8 mouse cellular contexts compared by ENCODE assay signal in the genomic region with DNA sequence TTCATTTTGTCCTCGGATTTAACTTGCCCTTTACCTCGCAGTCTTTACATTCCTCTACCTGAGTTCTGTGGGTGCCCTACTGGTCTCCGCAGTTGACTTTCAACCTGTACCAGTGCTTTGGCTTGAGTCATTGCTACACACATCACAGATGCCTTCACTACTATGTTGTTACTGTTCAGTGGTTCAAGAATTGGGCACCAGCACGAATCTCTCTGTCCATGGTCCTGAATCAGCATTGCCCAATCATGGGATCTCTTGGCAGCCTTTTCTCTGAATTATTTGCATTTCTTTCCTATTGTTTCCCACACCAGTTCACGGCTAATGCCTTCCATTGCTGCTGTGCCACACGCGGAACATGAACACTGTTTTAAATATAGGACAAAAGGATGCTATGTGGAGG. TPM values are rescaled to one million over a fixed set of nuclear protein-coding genes. Genes with fewer than 3 reads are reported as not detected.
DNase-seq lines count a peak whose midpoint lies in the region; ATAC-seq and TF ChIP-seq lines count a peak whose summit lies in the region.

No protein-coding gene starts in this region.

- peak; percentile 54 for DNase-seq in forebrain, embryonic 14.5 days (ENCODE audit: low spot score)
- peak; percentile 87 for DNase-seq in embryo, embryonic 10 days (ENCODE audit: low spot score)
- peak; percentile 36 to 67 for DNase-seq in kidney, postnatal 25 days
- no peak for DNase-seq in right cerebral cortex, postnatal 25 days
- no peak for DNase-seq in left cerebral cortex, adult 18-20 months (ENCODE audit: low spot score in 2 of 2)

- TF ChIP-seq CTCF in C2C12 (IDR thresholded peaks at IDR 0.05; ENCODE audit: control insufficient read depth, insufficient read depth, insufficient read length), result no peak

- H3K79me2 ChIP-seq in C2C12 (ENCODE audit: control insufficient read depth, insufficient read depth), result no peaks in the 10 kb centered on the region
- H3K79me2 ChIP-seq in myocyte (ENCODE audit: control insufficient read depth, insufficient read depth), result no peaks in the 10 kb centered on the region

- H3K27me3 ChIP-seq in forebrain, embryonic 14.5 days (replicated peaks; ENCODE audit: control insufficient read depth, insufficient read depth, low read length), result no peaks in the 10 kb centered on the region
- H3K27me3 ChIP-seq in forebrain, embryonic 16.5 days (replicated peaks; ENCODE audit: control insufficient read depth, insufficient read depth, low read length), result no peaks in the 10 kb centered on the region
- H3K27me3 ChIP-seq in C2C12 (ENCODE audit: control insufficient read depth, insufficient read depth, insufficient read length), result no peaks in the 10 kb centered on the region
- H3K27me3 ChIP-seq in myocyte (ENCODE audit: control insufficient read depth, insufficient read depth, insufficient read length), result no peaks in the 10 kb centered on the region

- no peak overlapping the region for H3K9ac ChIP-seq in forebrain, embryonic 14.5 days (ENCODE audit: low read length)
- no peak overlapping the region for H3K9ac ChIP-seq in forebrain, embryonic 16.5 days (replicated peaks; ENCODE audit: low read depth, low read length)

- no peak overlapping the region for H3K27ac ChIP-seq in forebrain, embryonic 14.5 days (ENCODE audit: low read depth, low read length)
- no peak overlapping the region for H3K27ac ChIP-seq in forebrain, embryonic 16.5 days (ENCODE audit: low read length)

- no peak overlapping the region for H3K4me2 ChIP-seq in forebrain, embryonic 14.5 days (ENCODE audit: low read length)
- H3K4me2 ChIP-seq in forebrain, embryonic 16.5 days (ENCODE audit: low read length), result no peak overlapping the region
- H3K4me2 ChIP-seq in myocyte (ENCODE audit: low read depth), result no peak overlapping the region

- H3K4me1 ChIP-seq in forebrain, embryonic 14.5 days (ENCODE audit: control insufficient read depth, insufficient read depth, low read length), result no peaks in the 10 kb centered on the region
- no peaks in the 10 kb centered on the region for H3K4me1 ChIP-seq in forebrain, embryonic 16.5 days (replicated peaks; ENCODE audit: control insufficient read depth, insufficient read depth, low read length)

- H3ac ChIP-seq in C2C12 (ENCODE audit: control insufficient read depth, insufficient read length, low read depth), result no peak overlapping the region
- H3ac ChIP-seq in myocyte (ENCODE audit: control insufficient read depth, insufficient read length), result no peak overlapping the region

- no peak for ATAC-seq in forebrain, embryonic 14.5 days
- ATAC-seq in forebrain, embryonic 16.5 days, result no peak

- TF ChIP-seq POLR2A in myocyte (IDR thresholded peaks at IDR 0.05; ENCODE audit: insufficient read length, low read depth), result no peak

- 40% methylated on average over 7 of the region's 7 CpGs for WGBS in forebrain, embryonic 14.5 days
- WGBS in forebrain, embryonic 16.5 days, result 37% methylated on average over 7 of the region's 7 CpGs

- no peaks in the 10 kb centered on the region; the same call in 1 of the 2 replicates for H3K9me3 ChIP-seq in forebrain, embryonic 14.5 days (replicated peaks; ENCODE audit: control insufficient read depth, low read length)
- H3K9me3 ChIP-seq in forebrain, embryonic 16.5 days (ENCODE audit: control insufficient read depth, low read length), result peaks cover 3% of the 10 kb centered on the region; the same call in 1 of the 2 replicates

- no peaks in the 10 kb centered on the region for H3K36me3 ChIP-seq in forebrain, embryonic 14.5 days (ENCODE audit: control insufficient read depth, insufficient read depth, low read length)
- H3K36me3 ChIP-seq in forebrain, embryonic 16.5 days (ENCODE audit: control insufficient read depth, insufficient read depth), result no peaks in the 10 kb centered on the region
- H3K36me3 ChIP-seq in C2C12 (ENCODE audit: control insufficient read depth, insufficient read depth) (no peaks in the 10 kb centered on the region), myocyte (ENCODE audit: control insufficient read depth, insufficient read depth) (no peaks in the 10 kb centered on the region)

- H3K79me3 ChIP-seq in C2C12 (ENCODE audit: low read depth), result no peaks in the 10 kb centered on the region

- no peak overlapping the region for H3K4me3 ChIP-seq in forebrain, embryonic 14.5 days (ENCODE audit: low read depth, low read length)
- no peak overlapping the region for H3K4me3 ChIP-seq in forebrain, embryonic 16.5 days (replicated peaks; ENCODE audit: low read length)
- H3K4me3 ChIP-seq in C2C12 (ENCODE audit: insufficient read depth, poor library complexity, severe bottlenecking) (no peak overlapping the region), myocyte (no peak overlapping the region)

TF ChIP-seq in C2C12, 6 proteins besides CTCF, POLR2A, EP300 and RAD21:
- peak; percentile 93 for TF ChIP-seq CEBPB (IDR thresholded peaks at IDR 0.05; ENCODE audit: low read depth)
- TF ChIP-seq MAX (IDR thresholded peaks at IDR 0.05), result no peak

TF ChIP-seq in myocyte, 11 proteins besides CTCF, POLR2A, EP300 and RAD21:
- TF ChIP-seq SRF (IDR thresholded peaks at IDR 0.05; ENCODE audit: control insufficient read depth, insufficient read length, low read depth) (no peak), MAX (IDR thresholded peaks at IDR 0.05; ENCODE audit: low read depth) (peak; percentile 68), CEBPB (IDR thresholded peaks at IDR 0.05; ENCODE audit: insufficient read depth, poor library complexity, severe bottlenecking) (peak; percentile 75), TCF3 (IDR thresholded peaks at IDR 0.05; ENCODE audit: insufficient read length, low read depth) (no peak), REST (IDR thresholded peaks at IDR 0.05; ENCODE audit: insufficient read depth, insufficient read length) (peak; percentile 84)

RNA-seq across cellular contexts. Expression of gene Hace1, which starts 30.8 kb away (rescaled TPM):
- 17.2 and 19.7 TPM in 2 replicates for polyA plus RNA-seq in forebrain, embryonic 14.5 days (2014; fragmentation: Nextera tagmentation; extraction: Ambion mirVana)
- polyA plus RNA-seq in forebrain, embryonic 16.5 days (2015; fragmentation: Nextera tagmentation; extraction: Ambion mirVana), result 16.1 and 18.8 TPM in 2 replicates
- polyA plus RNA-seq in C2C12 (2012; fragmentation: generic; extraction: Trizol) (2.9 TPM), myocyte (2012; fragmentation: generic; extraction: Trizol) (3.0 TPM)
- 10 to 100 TPM; 49.0 to 58.1 TPM for total RNA-seq in left cerebral cortex, adult 18-20 months (2021)

Comparison
In these comparisons a context has a peak if more than half of its experiments do, and no peak if none do; other contexts are left out.
1. DNase-seq: peak in forebrain, embryonic 14.5 days (single experiment), embryo, embryonic 10 days (single experiment) and kidney, postnatal 25 days (2 of 2); none in right cerebral cortex, postnatal 25 days (single experiment) and left cerebral cortex, adult 18-20 months (0 of 2).